Mouse (Mus musculus) heart, postnatal 0 days (tissue): Measurements from ENCODE around the gene Ss18l1. TPM values are rescaled to one million over a fixed set of nuclear protein-coding genes. Genes with fewer than 3 reads are reported as not detected.

Source experiments
- ATAC-seq: fragments of 200-750 bp; cut with Nextera tagmentation; 2 replicates; pipeline ENCODE4 v1.8.0; 2017; ENCODE audit warnings: low read depth, moderate number of reproducible peaks, moderate library complexity; ENCODE audit not compliant: insufficient read depth
- DNase-seq: peaks from one replicate; pipeline ENCODE4 v3.0.0-alpha.2; 2016; ENCODE audit warnings: low spot score
- H3K27ac ChIP-seq: fragments of 300-500 bp; sonication (generic); 2 replicates; pipeline ENCODE4 v1.5.1; 2014; ENCODE audit warnings: low read depth, mild to moderate bottlenecking
- H3K27me3 ChIP-seq: fragments of 300-500 bp; sonication (generic); 2 replicates; pipeline ENCODE4 v1.6.1; 2014; ENCODE audit warnings: low read length, mixed read lengths; ENCODE audit not compliant: control insufficient read depth, insufficient read depth
- H3K36me3 ChIP-seq: fragments of 300-500 bp; sonication (generic); replicated peaks from 2 replicates; pipeline ENCODE4 v1.6.1; 2014; ENCODE audit warnings: low read length, mixed read lengths; ENCODE audit not compliant: control insufficient read depth, insufficient read depth
- H3K4me1 ChIP-seq: fragments of 300-500 bp; sonication (generic); 2 replicates; pipeline ENCODE4 v1.6.1; 2014; ENCODE audit warnings: antibody characterized with exemption; ENCODE audit not compliant: control insufficient read depth, insufficient read depth
- H3K4me2 ChIP-seq: fragments of 300-500 bp; sonication (generic); 2 replicates; pipeline ENCODE4 v1.6.1; 2014; ENCODE audit warnings: low read depth, mild to moderate bottlenecking, low read length, moderate library complexity
- H3K4me3 ChIP-seq: fragments of 300-500 bp; sonication (generic); 2 replicates; pipeline ENCODE4 v1.5.1; 2014; ENCODE audit warnings: low read depth, low read length
- H3K9ac ChIP-seq: fragments of 300-500 bp; sonication (generic); replicated peaks from 2 replicates; pipeline ENCODE4 v1.6.1; 2014; ENCODE audit warnings: low read depth, low read length, mixed read lengths
- H3K9me3 ChIP-seq: fragments of 300-500 bp; sonication (generic); replicated peaks from 2 replicates; pipeline ENCODE4 v1.6.1; 2016; ENCODE audit warnings: low read length; ENCODE audit not compliant: control insufficient read depth
- CTCF ChIP-seq: IDR thresholded peaks from 2 replicates; pipeline ENCODE4 v1.5.1; 2016; ENCODE audit warnings: antibody characterized with exemption, control low read depth, low read depth
- EP300 ChIP-seq: IDR thresholded peaks from 2 replicates; pipeline ENCODE4 v1.6.1; 2016; ENCODE audit warnings: antibody characterized with exemption, low read depth
- WGBS: fragments of 180-500 bp; shearing (Covaris S2); extraction: QIAGEN DNeasy Blood & Tissue Kit; methylation state at CpG from one replicate; pipeline ENCODE4 v1.1.7; 2014; 5-methylcytosine and 5-hydroxymethylcytosine counted together
- polyA plus RNA-seq: library from polyadenylated mRNA; unstranded; fragments of >200 nt; fragmentation: Nextera tagmentation; extraction: Ambion mirVana; gene quantifications from 2 replicates; pipeline ENCODE4 v1.2.1, GENCODE M21; 2015
- total RNA-seq: library from RNA; depleted of rRNA; stranded (reverse); fragments of >200 nt; gene quantifications from 2 replicates; pipeline ENCODE4 v1.2.3, GENCODE M21; 2014; ENCODE audit warnings: low replicate concordance

The Ss18l1 gene
- total and polyA plus RNA-seq, 2 experiments from 2014 or later, result 2.3 to 5.3 TPM

DNA sequence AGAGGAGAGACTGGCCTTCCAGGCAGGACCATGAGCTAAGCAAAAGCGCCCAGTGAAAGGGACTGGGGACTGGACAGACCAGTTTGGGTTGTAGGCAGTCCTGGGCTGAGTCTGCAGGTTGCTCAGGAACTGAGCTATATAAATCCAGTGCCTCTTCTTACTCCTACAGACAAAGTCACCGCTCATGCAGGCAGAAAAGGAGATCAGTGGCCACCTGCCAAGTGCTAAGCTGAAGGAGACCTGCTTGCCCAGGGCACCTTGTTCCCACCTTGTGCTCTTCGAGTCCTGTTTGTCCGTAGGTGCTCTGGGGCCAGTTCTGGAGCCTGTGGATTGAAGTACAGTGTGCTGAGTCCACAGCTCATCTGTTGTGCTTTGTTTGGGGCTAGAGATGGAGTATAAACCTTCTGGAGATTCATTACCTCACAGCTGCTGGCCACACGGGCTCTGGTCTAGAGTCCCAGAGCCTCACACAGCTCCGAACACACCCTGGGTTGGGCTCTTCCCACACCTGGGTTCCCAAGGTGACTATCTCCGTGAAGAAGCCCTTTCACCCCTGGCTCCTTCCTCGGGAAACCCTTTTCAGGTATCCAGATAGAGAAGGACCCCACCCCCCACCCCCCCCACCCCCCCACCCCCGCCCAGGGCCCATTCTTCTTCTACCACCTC is 35.8 kb upstream of the Ss18l1 start:
- Histone ChIP-seq H3K36me3 (no peaks in the 10 kb centered on the region), H3K4me2 (no peak overlapping the region), H3K9ac (no peak overlapping the region), H3K27ac (no peak overlapping the region), H3K27me3 (no peaks in the 10 kb centered on the region), H3K4me1 (no peaks in the 10 kb centered on the region), H3K9me3 (no peaks in the 10 kb centered on the region), H3K4me3 (no peak overlapping the region)
- no peak for TF ChIP-seq EP300
- no peak for TF ChIP-seq CTCF
- 34% methylated on average over 9 of the region's 9 CpGs for WGBS
- no peak for ATAC-seq
- DNase-seq, result no peak

GRCm38 (mm10) chr2:180010686-180011085 is 31.6 kb upstream of the Ss18l1 start:
- ATAC-seq (no peak), DNase-seq (no peak)
- H3K9ac ChIP-seq, result no peak overlapping the region
- no peak overlapping the region for H3K27ac ChIP-seq
- no peaks in the 10 kb centered on the region for H3K4me1 ChIP-seq
- no peak overlapping the region for H3K4me2 ChIP-seq
- no peak overlapping the region for H3K4me3 ChIP-seq
- H3K36me3 ChIP-seq, result no peaks in the 10 kb centered on the region
- WGBS, result 90% methylated on average over 7 of the region's 7 CpGs
- H3K9me3 ChIP-seq, result no peaks in the 10 kb centered on the region
- no peak for TF ChIP-seq CTCF
- TF ChIP-seq EP300, result no peak
- H3K27me3 ChIP-seq, result no peaks in the 10 kb centered on the region

- H3K4me2 ChIP-seq, result no peak overlapping the region
- H3K9ac ChIP-seq, result no peak overlapping the region
- H3K27me3 ChIP-seq, result no peaks in the 10 kb centered on the region
- ATAC-seq (no peak), DNase-seq (no peak)
- 82% methylated on average over 6 of the region's 6 CpGs for WGBS
- no peaks in the 10 kb centered on the region for H3K36me3 ChIP-seq
- H3K4me3 ChIP-seq, result no peak overlapping the region
- H3K4me1 ChIP-seq, result no peaks in the 10 kb centered on the region
- TF ChIP-seq EP300 (no peak), CTCF (no peak)
- no peak overlapping the region for H3K27ac ChIP-seq
- no peaks in the 10 kb centered on the region for H3K9me3 ChIP-seq
Observed at GRCm38 (mm10) chr2:180011370-180011769, 30.9 kb upstream of the Ss18l1 start.

- Histone ChIP-seq H3K36me3 (no peaks in the 10 kb centered on the region), H3K4me2 (no peak overlapping the region), H3K9me3 (no peaks in the 10 kb centered on the region), H3K27ac (no peak overlapping the region), H3K27me3 (no peaks in the 10 kb centered on the region), H3K9ac (no peak overlapping the region), H3K4me3 (no peak overlapping the region), H3K4me1 (no peaks in the 10 kb centered on the region)
- ATAC-seq (no peak), DNase-seq (no peak)
- no peak for TF ChIP-seq EP300
- TF ChIP-seq CTCF, result no peak
- 79% methylated on average over 7 of the region's 7 CpGs for WGBS
Observed at GRCm38 (mm10) chr2:180013686-180014085, 28.6 kb upstream of the Ss18l1 start.

- no peak for TF ChIP-seq EP300
- no peak for TF ChIP-seq CTCF
- H3K4me1 ChIP-seq, result 0 out of 2 replicates have a peak, but pooled peaks cover 4% of the 10 kb centered on the region
- no peak overlapping the region for H3K4me2 ChIP-seq
- H3K4me3 ChIP-seq, result no peak overlapping the region
- H3K9me3 ChIP-seq, result no peaks in the 10 kb centered on the region
- no peak for DNase-seq
- no peaks in the 10 kb centered on the region for H3K36me3 ChIP-seq
- WGBS, result 58% methylated on average over 4 of the region's 4 CpGs
- no peaks in the 10 kb centered on the region for H3K27me3 ChIP-seq
- ATAC-seq, result no peak
- no peak overlapping the region for H3K9ac ChIP-seq
- H3K27ac ChIP-seq, result no peak overlapping the region
Observed at GRCm38 (mm10) chr2:180017632-180018031, 24.7 kb upstream of the Ss18l1 start.

DNA sequence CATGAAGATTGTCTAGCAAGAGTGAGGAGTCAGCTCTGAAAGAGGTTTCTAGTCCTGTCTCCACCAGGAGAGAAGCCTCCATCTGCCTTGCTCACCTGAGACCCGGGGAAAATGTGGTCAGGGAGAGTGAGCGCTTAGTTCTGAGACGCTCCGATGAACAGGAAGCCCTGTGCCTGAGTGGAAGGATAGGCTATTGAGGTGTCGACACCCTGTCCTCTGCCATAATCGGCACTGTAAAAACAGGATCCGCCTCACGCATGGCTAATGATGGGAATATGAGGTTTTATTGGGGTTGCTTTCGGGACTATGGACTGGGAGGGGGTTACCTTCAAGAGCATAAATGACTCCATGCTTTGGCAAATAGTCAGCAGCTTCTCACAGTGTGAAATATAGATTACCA is 23.7 kb upstream of the Ss18l1 start:
- ATAC-seq, result no peak
- TF ChIP-seq CTCF (no peak), EP300 (no peak)
- H3K27me3 ChIP-seq, result no peaks in the 10 kb centered on the region
- no peak overlapping the region for H3K4me3 ChIP-seq
- no peaks in the 10 kb centered on the region for H3K36me3 ChIP-seq
- WGBS, result 73% methylated on average over 9 of the region's 9 CpGs
- H3K4me1 ChIP-seq, result 0 out of 2 replicates have a peak, but pooled peaks cover 8% of the 10 kb centered on the region
- no peak overlapping the region for H3K4me2 ChIP-seq
- H3K9me3 ChIP-seq, result no peaks in the 10 kb centered on the region
- DNase-seq, result no peak
- no peak overlapping the region for H3K27ac ChIP-seq
- H3K9ac ChIP-seq, result no peak overlapping the region
